Mouse (Mus musculus): ENCODE measurements around the gene Cacna1e. TPM values are rescaled to one million over a fixed set of nuclear protein-coding genes. Genes with fewer than 3 reads are reported as not detected.

Gene Cacna1e
- polyA plus RNA-seq, 1 experiment from 2014 or later = 0.47 TPM

DNA sequence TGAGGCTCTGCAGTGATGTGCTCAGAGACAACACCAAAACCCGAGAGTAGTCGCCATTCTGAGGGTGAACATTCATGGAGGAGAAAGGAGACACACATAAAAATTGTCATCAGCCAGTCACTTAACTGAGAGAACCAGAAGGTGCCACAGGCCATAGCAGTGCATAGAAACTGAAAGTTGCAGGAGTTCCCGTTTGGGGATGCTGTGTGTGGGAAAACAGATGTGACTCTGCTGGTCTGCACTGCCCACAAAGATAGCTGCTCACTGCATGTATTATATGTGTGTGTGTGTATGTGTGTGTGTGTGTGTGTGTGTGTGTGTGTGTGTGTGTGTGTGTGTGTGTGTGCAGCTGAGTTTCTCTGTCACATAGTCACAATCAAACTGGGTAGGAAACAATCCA is 61.2 kb downstream of the Cacna1e start:
- DNase-seq (ENCODE audit: low spot score) (no peak), ATAC-seq (replicated peaks; ENCODE audit: low FRiP score) (no peak)
- no peaks in the 10 kb centered on the region for H3K4me1 ChIP-seq (replicated peaks; ENCODE audit: control insufficient read depth, insufficient read depth, low read length)
- no peak overlapping the region for H3K9ac ChIP-seq (ENCODE audit: low read depth, low read length)
- H3K4me2 ChIP-seq = no peak overlapping the region
- WGBS = 50% methylated on average over 3 of the region's 3 CpGs
- no peaks in the 10 kb centered on the region for H3K27me3 ChIP-seq (replicated peaks; ENCODE audit: control insufficient read depth, insufficient read depth, low read length)
- no peak overlapping the region for H3K4me3 ChIP-seq (ENCODE audit: low read depth, low read length)
- H3K36me3 ChIP-seq (ENCODE audit: control insufficient read depth, insufficient read depth, low read length) = no peaks in the 10 kb centered on the region
- H3K27ac ChIP-seq (ENCODE audit: low read depth, low read length) = no peak overlapping the region
- no peaks in the 10 kb centered on the region for H3K9me3 ChIP-seq (ENCODE audit: control insufficient read depth, low read length)

DNA sequence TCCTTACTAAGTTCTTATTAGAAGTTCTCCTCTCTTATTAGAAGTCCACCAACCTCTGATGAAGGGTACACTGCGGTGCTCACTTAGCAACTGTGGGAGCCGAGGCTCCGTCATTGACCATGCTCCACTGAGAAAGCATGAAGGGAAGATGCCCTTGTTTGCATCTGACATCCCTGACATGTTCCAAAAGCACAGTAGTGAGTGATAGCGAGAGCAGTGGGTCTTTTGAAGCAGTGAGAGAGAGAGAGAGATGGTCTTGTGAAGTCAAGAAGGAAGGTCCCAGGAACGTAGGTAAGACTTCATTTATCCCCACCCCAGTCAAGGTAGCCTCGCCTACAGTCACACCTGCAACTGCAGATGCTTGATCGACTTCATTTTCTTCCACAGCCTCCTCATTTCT is 63.9 kb downstream of the Cacna1e start:
- no peaks in the 10 kb centered on the region for H3K9me3 ChIP-seq (ENCODE audit: control insufficient read depth, low read length)
- DNase-seq (ENCODE audit: low spot score) (no peak), ATAC-seq (replicated peaks; ENCODE audit: low FRiP score) (no peak)
- WGBS = 80% methylated on average over 7 of the region's 7 CpGs
- no peak overlapping the region for H3K9ac ChIP-seq (ENCODE audit: low read depth, low read length)
- no peak overlapping the region for H3K27ac ChIP-seq (ENCODE audit: low read depth, low read length)
- no peaks in the 10 kb centered on the region for H3K27me3 ChIP-seq (replicated peaks; ENCODE audit: control insufficient read depth, insufficient read depth, low read length)
- no peaks in the 10 kb centered on the region for H3K36me3 ChIP-seq (ENCODE audit: control insufficient read depth, insufficient read depth, low read length)
- no peak overlapping the region for H3K4me2 ChIP-seq
- H3K4me1 ChIP-seq (replicated peaks; ENCODE audit: control insufficient read depth, insufficient read depth, low read length) = no peaks in the 10 kb centered on the region
- H3K4me3 ChIP-seq (ENCODE audit: low read depth, low read length) = no peak overlapping the region

DNA sequence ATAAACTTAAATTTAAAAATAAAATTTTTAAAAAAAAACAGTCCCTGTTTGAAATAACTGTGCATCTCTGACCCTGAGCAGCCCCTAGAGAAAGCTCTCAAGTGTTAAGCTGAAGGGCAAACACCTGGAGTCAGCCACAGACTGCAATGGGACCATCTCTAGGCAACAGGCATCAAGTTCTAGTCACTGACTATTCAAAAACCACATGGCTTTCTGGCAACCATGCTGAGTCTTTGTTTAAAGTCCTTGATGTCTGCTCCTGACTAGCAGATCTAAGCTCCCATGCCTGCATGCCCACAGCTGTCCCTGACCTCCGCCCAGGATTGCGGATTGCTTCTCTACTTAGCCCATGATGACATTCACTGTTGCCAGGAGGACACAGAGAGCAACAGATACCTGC is 64.3 kb downstream of the Cacna1e start:
- ATAC-seq (replicated peaks; ENCODE audit: low FRiP score) (no peak), DNase-seq (ENCODE audit: low spot score) (no peak)
- no peak overlapping the region for H3K4me3 ChIP-seq (ENCODE audit: low read depth, low read length)
- 75% methylated on average over 2 of the region's 2 CpGs for WGBS
- H3K27me3 ChIP-seq (replicated peaks; ENCODE audit: control insufficient read depth, insufficient read depth, low read length) = no peaks in the 10 kb centered on the region
- H3K36me3 ChIP-seq (ENCODE audit: control insufficient read depth, insufficient read depth, low read length) = no peaks in the 10 kb centered on the region
- no peak overlapping the region for H3K27ac ChIP-seq (ENCODE audit: low read depth, low read length)
- H3K9me3 ChIP-seq (ENCODE audit: control insufficient read depth, low read length) = no peaks in the 10 kb centered on the region
- no peak overlapping the region for H3K9ac ChIP-seq (ENCODE audit: low read depth, low read length)
- H3K4me1 ChIP-seq (replicated peaks; ENCODE audit: control insufficient read depth, insufficient read depth, low read length) = no peaks in the 10 kb centered on the region
- H3K4me2 ChIP-seq = no peak overlapping the region

DNA sequence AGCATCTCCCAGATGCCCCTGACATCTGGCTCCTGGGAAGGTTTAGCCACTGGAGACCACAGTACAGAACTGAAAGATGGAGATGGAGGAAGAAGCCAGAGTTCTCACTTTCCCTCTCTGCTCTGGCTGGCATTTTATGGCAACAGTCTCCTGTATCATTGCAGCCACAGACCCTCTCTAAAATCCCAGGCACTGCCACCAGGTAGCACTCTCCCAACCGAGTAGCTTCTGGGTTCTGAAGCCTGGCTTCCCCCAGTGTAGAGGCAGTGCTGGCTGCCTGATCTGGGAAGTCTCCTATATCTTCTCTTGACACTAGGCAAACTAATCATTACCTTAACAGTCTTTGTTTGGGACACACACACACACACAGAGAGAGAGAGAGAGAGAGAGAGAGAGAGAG is 65.6 kb downstream of the Cacna1e start:
- H3K4me3 ChIP-seq (ENCODE audit: low read depth, low read length) = no peak overlapping the region
- no peaks in the 10 kb centered on the region for H3K4me1 ChIP-seq (replicated peaks; ENCODE audit: control insufficient read depth, insufficient read depth, low read length)
- WGBS = 18% methylated on average over 1 of the region's 1 CpGs
- no peaks in the 10 kb centered on the region for H3K9me3 ChIP-seq (ENCODE audit: control insufficient read depth, low read length)
- H3K27me3 ChIP-seq (replicated peaks; ENCODE audit: control insufficient read depth, insufficient read depth, low read length) = no peaks in the 10 kb centered on the region
- DNase-seq (ENCODE audit: low spot score) (no peak), ATAC-seq (replicated peaks; ENCODE audit: low FRiP score) (no peak)
- no peak overlapping the region for H3K9ac ChIP-seq (ENCODE audit: low read depth, low read length)
- H3K36me3 ChIP-seq (ENCODE audit: control insufficient read depth, insufficient read depth, low read length) = no peaks in the 10 kb centered on the region
- H3K4me2 ChIP-seq = no peak overlapping the region
- H3K27ac ChIP-seq (ENCODE audit: low read depth, low read length) = no peak overlapping the region

DNA sequence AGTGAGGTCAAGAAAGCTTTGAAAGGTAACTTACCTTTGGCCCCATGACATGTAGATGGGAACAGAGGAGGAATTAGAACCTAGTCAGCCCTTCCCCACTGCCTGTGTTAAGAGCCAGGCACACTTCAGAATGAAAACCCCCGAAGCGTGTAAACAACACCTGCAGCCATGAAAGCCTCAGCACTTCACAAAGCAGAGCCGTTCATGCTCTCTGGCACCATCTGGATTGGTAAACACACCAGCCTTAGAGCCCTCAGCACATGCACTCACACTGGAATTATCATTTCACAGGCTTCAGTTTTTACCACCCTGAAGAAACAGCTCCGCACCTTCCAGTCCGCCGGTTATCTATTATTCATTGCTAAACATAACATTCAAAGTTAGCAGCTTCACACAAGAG is 67.5 kb downstream of the Cacna1e start:
- 74% methylated on average over 6 of the region's 6 CpGs for WGBS
- no peaks in the 10 kb centered on the region for H3K9me3 ChIP-seq (ENCODE audit: control insufficient read depth, low read length)
- H3K27me3 ChIP-seq (replicated peaks; ENCODE audit: control insufficient read depth, insufficient read depth, low read length) = no peaks in the 10 kb centered on the region
- no peaks in the 10 kb centered on the region for H3K36me3 ChIP-seq (ENCODE audit: control insufficient read depth, insufficient read depth, low read length)
- no peak overlapping the region for H3K27ac ChIP-seq (ENCODE audit: low read depth, low read length)
- no peak overlapping the region for H3K9ac ChIP-seq (ENCODE audit: low read depth, low read length)
- H3K4me1 ChIP-seq (replicated peaks; ENCODE audit: control insufficient read depth, insufficient read depth, low read length) = no peaks in the 10 kb centered on the region
- DNase-seq (ENCODE audit: low spot score) = no peak
- no peak overlapping the region for H3K4me3 ChIP-seq (ENCODE audit: low read depth, low read length)
- no peak for ATAC-seq (replicated peaks; ENCODE audit: low FRiP score)
- no peak overlapping the region for H3K4me2 ChIP-seq

DNA sequence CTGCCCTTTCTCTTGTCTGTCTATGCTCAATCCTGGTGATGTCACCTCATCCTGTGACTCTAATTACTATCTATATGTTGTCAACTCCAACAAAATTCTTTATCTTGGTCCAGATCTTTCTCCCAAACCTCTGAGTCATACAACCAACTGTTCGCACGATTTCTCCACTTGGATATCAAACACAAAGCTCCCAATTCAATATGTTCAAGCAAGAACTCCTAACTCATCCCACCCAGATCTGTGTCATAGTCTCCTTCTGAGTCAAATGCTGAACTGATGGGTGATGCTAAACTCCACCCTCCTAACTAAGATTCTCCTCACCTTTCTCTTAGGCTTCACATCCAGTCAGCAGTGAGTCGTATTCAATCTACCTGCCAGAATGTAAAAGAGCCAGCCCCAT is 68.0 kb downstream of the Cacna1e start:
- Histone ChIP-seq H3K9ac (ENCODE audit: low read depth, low read length) (no peak overlapping the region), H3K4me1 (replicated peaks; ENCODE audit: control insufficient read depth, insufficient read depth, low read length) (no peaks in the 10 kb centered on the region), H3K4me2 (no peak overlapping the region), H3K36me3 (ENCODE audit: control insufficient read depth, insufficient read depth, low read length) (no peaks in the 10 kb centered on the region), H3K27ac (ENCODE audit: low read depth, low read length) (no peak overlapping the region), H3K4me3 (ENCODE audit: low read depth, low read length) (no peak overlapping the region), H3K27me3 (replicated peaks; ENCODE audit: control insufficient read depth, insufficient read depth, low read length) (no peaks in the 10 kb centered on the region), H3K9me3 (ENCODE audit: control insufficient read depth, low read length) (no peaks in the 10 kb centered on the region)
- no peak for DNase-seq (ENCODE audit: low spot score)
- 86% methylated on average over 3 of the region's 3 CpGs for WGBS
- ATAC-seq (replicated peaks; ENCODE audit: low FRiP score) = no peak

DNA sequence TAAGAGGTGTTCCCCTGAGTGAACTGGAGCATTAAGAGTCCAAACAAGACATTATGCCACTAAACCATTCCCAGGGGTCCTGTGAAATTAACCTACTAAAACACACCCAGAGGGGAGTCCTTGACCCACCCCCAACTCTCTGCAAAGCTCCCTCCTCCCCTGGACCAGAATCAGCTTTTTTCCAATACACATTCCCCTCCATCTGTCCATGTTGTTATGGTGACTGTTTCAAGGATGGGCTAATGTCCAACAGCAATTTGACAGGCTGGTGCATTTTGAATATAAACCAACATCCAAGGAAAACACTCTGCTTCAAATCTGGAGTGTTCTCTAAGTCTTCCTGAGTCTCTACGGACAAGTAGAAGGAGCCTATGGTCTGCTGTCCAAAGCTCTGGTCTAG is 78.6 kb downstream of the Cacna1e start:
- no peak overlapping the region for H3K27ac ChIP-seq (ENCODE audit: low read depth, low read length)
- WGBS = 86% methylated on average over 1 of the region's 1 CpGs
- H3K4me1 ChIP-seq (replicated peaks; ENCODE audit: control insufficient read depth, insufficient read depth, low read length) = no peaks in the 10 kb centered on the region
- H3K36me3 ChIP-seq (ENCODE audit: control insufficient read depth, insufficient read depth, low read length) = no peaks in the 10 kb centered on the region
- ATAC-seq (replicated peaks; ENCODE audit: low FRiP score) = no peak
- H3K9ac ChIP-seq (ENCODE audit: low read depth, low read length) = no peak overlapping the region
- H3K4me3 ChIP-seq (ENCODE audit: low read depth, low read length) = no peak overlapping the region
- no peaks in the 10 kb centered on the region for H3K27me3 ChIP-seq (replicated peaks; ENCODE audit: control insufficient read depth, insufficient read depth, low read length)
- DNase-seq (ENCODE audit: low spot score) = no peak
- no peak overlapping the region for H3K4me2 ChIP-seq
- H3K9me3 ChIP-seq (ENCODE audit: control insufficient read depth, low read length) = no peaks in the 10 kb centered on the region

DNA sequence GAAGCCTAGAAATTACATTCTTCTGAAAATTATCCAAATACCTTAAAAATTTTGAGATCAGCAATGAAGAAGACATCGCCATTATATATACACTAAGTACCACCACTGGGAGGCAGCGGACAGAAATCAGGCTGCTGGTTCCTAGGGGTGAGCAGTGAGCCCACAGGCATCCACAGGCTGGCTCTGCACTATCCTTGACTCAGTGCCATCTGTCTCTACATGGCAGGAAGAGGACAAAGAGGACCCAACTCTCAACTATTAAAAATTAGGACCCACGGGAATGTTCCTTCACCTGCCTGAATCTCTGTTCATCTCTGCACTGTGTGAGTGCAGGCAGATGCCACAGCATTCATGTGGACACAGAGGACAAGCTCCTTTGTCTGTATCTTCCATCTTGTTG is 79.3 kb downstream of the Cacna1e start:
- no peak for ATAC-seq (replicated peaks; ENCODE audit: low FRiP score)
- Histone ChIP-seq H3K9ac (ENCODE audit: low read depth, low read length) (no peak overlapping the region), H3K9me3 (ENCODE audit: control insufficient read depth, low read length) (no peaks in the 10 kb centered on the region), H3K4me1 (replicated peaks; ENCODE audit: control insufficient read depth, insufficient read depth, low read length) (no peaks in the 10 kb centered on the region), H3K4me2 (no peak overlapping the region), H3K27me3 (replicated peaks; ENCODE audit: control insufficient read depth, insufficient read depth, low read length) (no peaks in the 10 kb centered on the region), H3K36me3 (ENCODE audit: control insufficient read depth, insufficient read depth, low read length) (no peaks in the 10 kb centered on the region), H3K4me3 (ENCODE audit: low read depth, low read length) (no peak overlapping the region), H3K27ac (ENCODE audit: low read depth, low read length) (no peak overlapping the region)
- 89% methylated on average over 3 of the region's 3 CpGs for WGBS
- no peak for DNase-seq (ENCODE audit: low spot score)

DNA sequence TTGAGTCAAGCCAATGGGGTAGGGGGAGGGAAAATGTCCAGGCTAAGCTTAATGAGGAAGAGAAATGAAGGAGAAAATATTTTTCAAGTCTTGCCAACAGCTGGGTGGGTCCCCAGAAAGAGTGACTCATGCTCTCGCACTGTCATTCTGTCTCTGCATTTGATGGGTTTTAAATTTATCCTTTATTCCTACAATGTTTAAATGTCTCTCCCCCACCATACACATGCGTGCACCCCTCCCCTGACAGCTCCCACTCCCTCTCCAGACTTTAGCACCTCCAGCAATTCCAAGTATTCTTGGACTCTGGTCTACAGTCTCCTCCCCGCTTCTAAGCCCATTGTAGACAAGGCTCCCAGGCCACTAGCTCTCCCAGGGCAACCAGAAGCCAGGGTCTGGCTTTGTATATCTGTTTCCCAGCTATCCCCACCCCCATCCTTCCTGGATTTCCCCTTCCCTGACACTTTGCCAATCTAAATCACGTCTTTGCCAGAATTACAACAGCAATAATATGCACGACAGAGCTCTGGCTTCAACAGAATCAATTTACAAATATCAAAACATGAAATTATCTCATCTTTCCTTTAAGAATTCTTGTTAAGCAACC is 81.9 kb downstream of the Cacna1e start:
- Histone ChIP-seq H3K9ac (ENCODE audit: low read depth, low read length) (no peak overlapping the region), H3K4me1 (replicated peaks; ENCODE audit: control insufficient read depth, insufficient read depth, low read length) (no peaks in the 10 kb centered on the region), H3K27me3 (replicated peaks; ENCODE audit: control insufficient read depth, insufficient read depth, low read length) (no peaks in the 10 kb centered on the region), H3K36me3 (ENCODE audit: control insufficient read depth, insufficient read depth, low read length) (no peaks in the 10 kb centered on the region), H3K4me3 (ENCODE audit: low read depth, low read length) (no peak overlapping the region), H3K27ac (ENCODE audit: low read depth, low read length) (no peak overlapping the region), H3K9me3 (ENCODE audit: control insufficient read depth, low read length) (no peaks in the 10 kb centered on the region), H3K4me2 (no peak overlapping the region)
- DNase-seq (ENCODE audit: low spot score) (no peak), ATAC-seq (replicated peaks; ENCODE audit: low FRiP score) (no peak)
- WGBS = 65% methylated on average over 5 of the region's 5 CpGs

Data from liver, embryonic 11.5 days (tissue).